Mouse (Mus musculus): ENCODE results near the gene Gm10295.

Gm10295 gene

DNA sequence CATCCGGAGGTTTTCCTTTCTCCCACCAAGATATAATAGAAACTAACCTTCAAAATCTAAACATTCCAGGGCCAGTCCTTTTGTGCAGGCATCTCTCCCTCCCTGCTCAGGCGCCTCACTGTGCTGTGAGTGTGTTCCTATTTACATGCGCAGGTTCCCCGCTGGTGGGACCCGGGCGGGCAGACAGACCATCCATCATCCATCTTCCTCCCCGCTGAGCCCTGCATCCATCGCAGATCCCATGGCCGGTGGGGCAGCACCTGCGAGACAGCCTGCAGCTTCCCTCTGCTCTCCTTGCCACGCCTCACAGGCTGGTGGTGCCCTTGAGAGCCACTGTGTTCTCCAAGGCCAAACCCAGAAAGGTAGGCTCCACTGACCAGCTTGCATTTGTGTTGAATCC is at the start of gene Gm10295:
Gm10295 (minus strand) TSS at position 122 of the 400 bp plus-strand sequence.
- no peak for DNase-seq (ENCODE audit: low read depth)

- DNase-seq (ENCODE audit: low read depth): no peak
Observed at GRCm38 (mm10) chr7:71401032-71401431, 49.7 kb upstream of the Gm10295 start.

- peak; percentile 16 for DNase-seq (ENCODE audit: low read depth)
Observed at GRCm38 (mm10) chr7:71399891-71400632, 48.8 kb upstream of the Gm10295 start.

DNA sequence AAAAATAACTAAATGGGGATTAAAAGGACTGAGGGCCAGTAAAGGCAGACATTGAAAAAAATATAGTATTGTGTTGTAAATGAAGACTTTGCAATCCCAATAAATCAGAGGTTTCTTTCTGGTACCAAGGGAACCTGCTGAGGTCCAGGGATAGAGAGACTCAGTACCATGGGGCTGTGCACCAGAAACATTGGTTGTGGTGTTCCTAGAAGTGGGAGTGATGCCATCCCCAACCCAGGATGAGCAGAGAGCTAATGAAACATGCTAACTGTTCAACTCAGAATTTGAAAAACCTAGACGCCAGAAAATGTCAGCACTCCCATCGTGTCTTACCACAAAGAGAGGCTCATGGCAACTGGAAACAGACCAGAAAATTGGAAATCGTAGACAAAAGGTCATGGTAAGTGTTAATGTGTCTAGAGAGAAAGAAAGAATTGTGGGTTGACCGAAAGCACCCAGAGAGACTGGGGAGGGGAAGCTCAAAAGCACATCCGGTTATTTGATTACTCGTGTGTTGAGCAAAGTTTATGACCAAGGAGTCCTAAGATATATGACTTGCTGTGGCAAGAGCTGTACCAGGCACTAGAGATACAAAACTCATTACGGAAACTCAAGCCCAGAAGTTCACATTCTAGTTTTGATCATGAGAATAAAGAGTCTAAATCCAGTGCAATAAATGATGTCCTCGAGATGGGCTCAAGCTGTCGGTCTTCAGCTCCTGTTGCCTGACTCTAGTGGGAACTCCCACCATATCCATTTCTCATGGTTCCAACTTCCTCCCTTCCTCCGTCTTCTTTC is 47.9 kb upstream of the Gm10295 start:
- no peak for DNase-seq (ENCODE audit: low read depth)

- no peak for DNase-seq (ENCODE audit: low read depth)
Observed at GRCm38 (mm10) chr7:71398389-71398788, 47.1 kb upstream of the Gm10295 start.

- DNase-seq (ENCODE audit: low read depth): no peak
Observed at GRCm38 (mm10) chr7:71392795-71393341, 41.6 kb upstream of the Gm10295 start.

DNA sequence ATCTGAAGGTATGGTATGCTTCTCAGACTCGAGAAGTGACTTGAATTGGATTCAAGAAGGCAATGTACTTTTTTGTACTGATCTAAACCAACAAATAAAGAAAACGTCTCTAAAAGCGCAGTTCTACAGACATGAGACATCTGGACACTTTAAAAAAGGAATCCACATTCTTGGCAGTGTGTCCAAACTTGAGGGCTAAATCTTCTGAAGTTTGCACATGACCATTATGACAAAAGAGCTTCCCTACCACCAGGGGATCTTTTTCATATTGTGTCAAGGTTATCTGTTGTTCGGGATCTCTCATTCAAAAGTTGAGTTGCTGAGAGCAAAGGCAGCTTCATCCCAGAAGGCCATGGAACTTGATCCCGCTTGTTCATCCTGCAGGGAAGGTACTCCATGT is 40.0 kb upstream of the Gm10295 start:
- DNase-seq (ENCODE audit: low read depth): no peak

DNA sequence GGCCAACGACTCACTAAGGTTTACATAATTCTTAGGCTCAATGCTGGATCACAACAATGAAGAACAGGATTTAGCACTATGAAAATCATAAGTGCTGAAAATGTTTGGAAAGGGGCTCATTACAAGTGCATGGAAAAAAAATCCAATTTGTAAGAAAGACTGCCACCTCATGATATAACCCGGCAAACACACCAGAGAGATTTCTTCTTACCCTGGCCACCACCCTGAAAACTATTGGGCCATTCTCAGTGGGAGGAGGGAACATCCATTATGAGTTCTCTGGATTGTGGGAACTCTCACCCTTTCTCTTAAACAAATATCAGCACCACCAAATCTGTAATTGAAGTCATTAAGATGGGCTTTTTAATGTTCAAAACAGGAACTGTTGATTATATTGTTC is 39.0 kb upstream of the Gm10295 start:
- DNase-seq (ENCODE audit: low read depth): no peak

GRCm38 (mm10) chr7:71386050-71386449 is 34.8 kb upstream of the Gm10295 start:
- peak; percentile 90 for DNase-seq (ENCODE audit: low read depth)

- no peak for DNase-seq (ENCODE audit: low read depth)
Observed at GRCm38 (mm10) chr7:71384921-71385320, 33.6 kb upstream of the Gm10295 start.

DNA sequence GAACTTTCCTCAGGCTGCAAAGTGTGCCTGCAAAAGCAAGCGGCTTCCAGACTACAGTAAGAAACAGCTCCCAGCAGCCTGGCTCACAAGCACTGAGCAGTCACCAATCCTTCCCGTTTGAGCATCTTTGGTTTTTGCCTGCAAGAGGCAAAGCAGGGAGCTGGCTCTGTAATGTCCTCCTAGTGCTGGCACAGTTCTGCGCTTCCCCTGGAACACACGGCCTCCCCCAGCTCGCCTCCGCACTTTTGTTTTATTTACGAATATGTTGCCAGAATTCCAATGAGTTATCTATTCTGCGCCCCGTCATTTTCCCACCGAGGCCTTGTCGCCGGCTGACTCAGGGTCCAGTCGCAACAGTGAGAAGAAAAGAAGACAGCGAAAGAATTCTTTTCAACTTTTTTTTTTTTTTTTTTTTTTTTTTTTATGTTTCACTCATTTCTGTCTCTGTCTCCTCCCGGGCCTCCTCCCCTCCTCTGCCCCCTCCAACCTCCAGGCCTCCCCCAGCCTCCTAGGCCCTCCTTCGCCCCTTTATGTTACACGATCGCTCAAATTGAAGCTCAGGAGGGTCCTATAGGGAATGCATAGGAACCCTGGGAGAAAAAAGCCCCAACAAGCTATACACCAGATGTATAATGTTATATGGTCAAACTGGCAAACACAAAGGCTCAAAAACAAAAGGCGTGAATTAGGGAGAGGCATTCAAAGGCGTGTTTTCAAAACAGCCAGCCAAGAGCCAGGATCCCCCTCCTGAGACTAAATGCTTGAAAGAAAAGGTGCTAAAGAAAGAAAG is 32.3 kb upstream of the Gm10295 start:
- DNase-seq (ENCODE audit: low read depth): no peak

DNA sequence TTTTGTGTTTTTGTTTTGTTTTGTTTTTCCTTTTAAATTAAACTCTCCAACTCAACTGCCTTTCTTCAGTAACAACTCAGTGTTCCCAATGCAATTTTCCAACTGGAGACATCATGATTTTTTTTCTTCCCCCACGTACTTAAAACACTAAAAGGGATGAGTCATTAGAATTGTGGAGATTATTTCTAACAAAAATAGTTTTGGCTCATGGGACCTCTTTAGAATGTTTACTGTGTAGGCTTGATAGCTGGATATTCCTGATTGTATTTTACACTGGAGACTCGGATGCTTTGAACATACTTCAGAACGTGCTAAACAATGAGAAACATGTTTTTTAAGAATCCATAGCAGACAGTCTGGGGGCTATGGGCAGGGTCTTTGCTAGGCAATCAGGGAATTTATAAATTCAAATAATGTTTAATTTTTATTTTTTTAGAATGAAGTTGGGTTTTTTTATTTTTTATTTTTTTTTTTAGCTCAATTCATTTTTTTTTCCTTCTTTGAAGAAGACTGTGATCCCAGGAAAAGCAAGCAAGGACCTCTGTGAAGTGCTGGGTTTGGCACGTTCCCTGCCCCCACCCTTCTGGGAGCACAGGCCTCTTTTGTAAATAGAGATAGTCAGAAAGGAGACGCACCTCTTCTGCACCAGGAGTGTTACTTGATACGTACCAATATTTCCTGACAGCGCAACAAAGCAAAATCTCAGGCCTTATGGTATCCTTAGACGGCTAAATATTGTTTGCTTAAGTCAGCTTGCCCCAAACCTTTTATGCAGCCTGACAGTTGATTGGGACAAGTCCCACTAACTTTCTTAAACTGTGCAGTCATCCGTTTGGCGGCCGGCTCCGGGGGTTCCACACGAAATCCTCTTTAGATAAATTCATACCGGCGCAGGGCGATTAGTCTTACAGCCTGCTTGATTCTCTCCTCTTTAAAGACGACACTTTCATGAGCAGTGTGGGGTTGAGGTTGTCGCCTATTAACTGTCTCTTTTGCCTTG is 28.8 kb upstream of the Gm10295 start:
- DNase-seq (ENCODE audit: low read depth): no peak

- DNase-seq (ENCODE audit: low read depth): peak; percentile 67
Observed at GRCm38 (mm10) chr7:71378812-71379760, 27.8 kb upstream of the Gm10295 start.

- DNase-seq (ENCODE audit: low read depth): no peak
Observed at GRCm38 (mm10) chr7:71377983-71378382, 26.7 kb upstream of the Gm10295 start.

DNA sequence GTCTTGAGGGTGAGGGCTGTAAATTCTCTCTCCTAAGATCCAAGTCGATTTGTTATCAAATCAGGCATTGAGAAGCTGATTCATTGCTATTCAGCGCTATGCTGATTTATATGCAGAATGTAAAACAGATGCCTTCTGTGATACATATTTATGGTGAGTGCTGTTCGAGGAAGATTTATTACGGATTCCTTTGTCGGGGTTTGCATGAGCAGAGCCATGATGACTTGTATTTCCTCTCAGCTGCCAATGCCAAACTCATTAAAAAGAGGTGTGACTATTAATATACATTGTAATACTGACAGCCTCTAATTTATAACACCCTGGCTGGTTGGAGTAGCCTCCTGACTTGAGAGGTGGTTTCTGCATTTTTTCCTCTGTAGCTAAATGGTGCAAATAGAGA is 22.8 kb upstream of the Gm10295 start:
- no peak for DNase-seq (ENCODE audit: low read depth)

- no peak for DNase-seq (ENCODE audit: low read depth)
Observed at GRCm38 (mm10) chr7:71371916-71372315, 20.6 kb upstream of the Gm10295 start.

DNA sequence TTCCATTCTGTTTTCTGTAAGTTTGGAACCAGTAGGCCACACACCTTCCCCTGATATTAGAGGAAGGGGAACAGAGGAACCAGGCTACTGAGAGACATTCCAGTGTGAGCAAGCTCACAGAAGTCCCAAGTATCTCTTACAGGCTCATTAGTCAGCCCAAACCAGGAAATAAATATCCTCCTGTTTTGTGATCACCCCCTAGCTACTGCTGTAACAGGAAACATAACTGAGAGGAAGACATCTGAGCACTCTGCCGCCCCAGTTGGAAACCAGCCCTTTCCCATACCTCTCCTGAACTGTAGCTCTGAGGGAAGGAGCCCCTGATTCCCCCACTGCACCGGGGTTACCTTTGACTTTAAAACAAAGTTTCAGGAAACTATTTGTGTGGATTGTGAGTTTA is 19.5 kb upstream of the Gm10295 start:
- DNase-seq (ENCODE audit: low read depth): peak; percentile 8

DNA sequence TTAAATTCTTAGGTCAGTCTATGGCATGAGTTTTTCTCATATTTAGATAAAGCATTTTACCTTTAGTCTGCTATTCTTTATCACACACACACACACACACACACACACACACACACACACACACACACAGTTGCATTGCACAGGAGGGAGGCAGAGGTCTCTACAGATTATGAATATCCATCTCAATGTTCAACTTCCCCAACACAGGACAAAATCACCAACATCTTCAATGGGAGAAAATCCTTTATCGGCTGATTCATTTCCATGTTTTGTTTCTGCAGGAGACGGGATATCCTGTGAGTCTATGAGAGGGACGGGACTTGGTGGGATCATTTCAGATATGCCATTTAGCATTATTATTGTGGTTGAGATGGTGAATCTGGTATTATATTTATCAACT is 18.8 kb upstream of the Gm10295 start:
- no peak for DNase-seq (ENCODE audit: low read depth)

DNA sequence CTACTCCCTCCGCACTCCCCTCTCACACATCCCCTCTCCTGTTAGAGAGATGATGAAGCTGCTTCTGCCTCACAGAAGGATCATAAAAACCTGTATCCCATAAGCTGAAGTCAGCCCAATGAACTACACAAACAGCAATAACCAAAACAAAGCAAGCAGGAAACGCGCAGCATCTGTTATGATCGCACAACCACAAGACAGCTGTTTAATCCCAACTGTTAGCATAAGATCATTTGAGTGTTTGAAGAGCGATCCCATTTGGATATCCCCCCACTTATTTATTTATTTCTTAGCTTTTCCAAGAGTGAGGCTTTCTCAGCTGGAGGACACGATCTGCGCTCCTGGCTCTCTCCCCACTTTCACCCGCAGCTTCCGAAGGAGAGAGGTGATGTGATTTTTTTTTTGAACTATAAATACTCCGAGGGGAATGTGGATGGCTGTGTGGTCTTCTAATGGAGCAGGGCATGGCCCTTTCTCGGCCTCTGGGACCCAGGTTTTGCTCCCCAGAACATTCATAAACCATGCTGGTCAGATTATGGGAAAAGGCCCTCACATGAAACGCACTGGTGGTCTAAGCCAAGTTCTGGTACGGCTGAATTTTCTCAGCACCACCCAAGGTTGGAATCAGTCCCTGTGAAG is 17.4 kb upstream of the Gm10295 start:
- DNase-seq (ENCODE audit: low read depth): no peak
